Mouse (Mus musculus): ENCODE results near the gene Gm20481.
"Not testable (repeated sequence)": the region's sequence is repeated elsewhere in the genome, so short reads cannot be mapped to it uniquely, and the experiment has no call there.

Gene Gm20481

GRCm38 (mm10) chr17:34975581-34976492, 6.1 kb downstream of the Gm20481 start:
- DNase-seq (ENCODE audit: low read depth, low spot score): no peak

GRCm38 (mm10) chr17:34977000-34977399, 7.3 kb downstream of the Gm20481 start:
- DNase-seq (ENCODE audit: low read depth, low spot score): no peak

DNA sequence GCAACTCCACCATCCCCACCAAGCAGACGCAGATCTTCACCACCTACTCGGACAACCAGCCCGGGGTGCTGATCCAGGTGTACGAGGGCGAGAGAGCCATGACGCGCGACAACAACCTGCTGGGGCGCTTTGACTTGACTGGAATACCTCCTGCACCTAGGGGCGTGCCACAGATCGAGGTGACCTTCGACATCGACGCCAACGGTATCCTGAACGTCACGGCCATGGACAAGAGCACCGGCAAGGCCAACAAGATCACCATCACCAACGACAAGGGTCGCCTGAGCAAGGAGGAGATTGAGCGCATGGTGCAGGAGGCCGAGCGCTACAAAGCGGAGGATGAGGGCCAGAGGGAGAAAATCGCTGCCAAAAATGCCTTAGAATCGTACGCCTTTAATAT, 8.5 kb downstream of the Gm20481 start:
- DNase-seq (ENCODE audit: low read depth, low spot score): no peak

DNA sequence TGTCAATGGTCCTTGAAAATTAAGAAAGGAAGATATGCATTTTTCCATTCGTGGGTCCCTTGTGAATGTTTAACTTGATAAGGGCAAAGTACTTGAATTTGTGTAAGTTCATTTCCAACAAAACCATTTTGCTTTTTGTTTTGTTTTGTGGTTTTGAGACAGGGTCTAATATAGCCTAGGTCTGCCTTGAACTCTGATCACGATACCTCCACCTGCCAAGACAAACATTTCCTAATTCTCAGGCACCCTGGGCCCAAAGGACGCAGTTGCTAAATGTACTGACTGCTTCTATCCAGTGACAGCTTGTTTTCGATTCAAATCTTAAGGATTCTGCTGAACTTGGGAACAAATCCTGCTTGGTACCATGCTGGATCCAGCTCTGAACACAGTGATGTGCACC, 9.9 kb downstream of the Gm20481 start:
- no peak for DNase-seq (ENCODE audit: low read depth, low spot score)

GRCm38 (mm10) chr17:34980655-34981054, 10.9 kb downstream of the Gm20481 start:
- no peak for DNase-seq (ENCODE audit: low read depth, low spot score)

DNA sequence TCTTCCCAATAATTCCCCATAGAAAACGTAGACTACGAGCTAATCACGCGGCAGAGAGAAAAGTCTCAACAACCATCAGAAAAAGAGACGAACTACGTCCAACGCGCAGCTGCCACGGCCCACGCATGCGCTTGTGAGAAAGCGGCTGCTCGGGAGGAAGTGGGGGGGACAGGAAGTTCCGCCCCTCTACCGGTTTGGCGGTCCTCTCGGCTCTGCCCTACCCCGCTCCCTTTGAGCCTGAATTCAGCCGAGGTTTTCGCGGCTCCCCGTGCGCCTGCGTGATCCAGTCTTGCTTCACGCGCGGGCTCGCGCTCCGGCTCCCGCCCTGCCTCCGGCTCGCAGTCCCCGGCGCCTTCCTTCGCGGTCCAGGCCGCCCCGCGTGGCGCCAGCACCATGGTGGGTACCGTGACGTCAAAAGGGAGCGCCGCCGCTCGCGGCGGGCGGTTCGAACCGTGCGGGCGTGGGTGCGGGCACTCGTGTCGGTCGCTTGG, 12.0 kb downstream of the Gm20481 start, which contains the start of gene Lsm2:
Gene Lsm2, plus strand, starts transcription at position 173 of the 491 bp plus-strand sequence.
- peak; percentile 93 for DNase-seq (ENCODE audit: low read depth, low spot score)

DNA sequence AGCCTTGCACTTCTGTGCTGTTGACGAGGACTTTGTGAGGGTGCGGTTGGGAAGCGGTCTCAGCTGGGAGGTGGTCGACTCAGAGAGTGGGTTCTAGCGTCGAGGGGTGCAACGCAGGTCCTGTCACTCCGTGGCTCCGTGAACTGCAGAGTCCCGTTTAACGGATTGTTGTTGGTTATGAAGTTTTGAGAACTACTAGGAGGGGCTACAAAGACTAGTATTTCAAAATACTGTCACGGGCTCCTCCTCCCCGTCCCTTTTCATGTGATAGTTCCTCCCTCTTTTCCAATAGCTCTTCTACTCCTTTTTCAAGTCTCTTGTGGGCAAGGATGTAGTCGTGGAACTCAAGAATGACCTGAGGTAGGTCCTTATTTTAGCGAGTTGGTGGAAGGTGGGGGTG, 12.6 kb downstream of the Gm20481 start:
- DNase-seq (ENCODE audit: low read depth, low spot score): no peak

- DNase-seq (ENCODE audit: low read depth, low spot score): no peak
These were observed 14.5 kb downstream of the Gm20481 start for GRCm38 (mm10) chr17:34984218-34984617.

- no peak for DNase-seq (ENCODE audit: low read depth, low spot score)
These were observed 25.0 kb downstream of the Gm20481 start for GRCm38 (mm10) chr17:34994751-34995150.

DNA sequence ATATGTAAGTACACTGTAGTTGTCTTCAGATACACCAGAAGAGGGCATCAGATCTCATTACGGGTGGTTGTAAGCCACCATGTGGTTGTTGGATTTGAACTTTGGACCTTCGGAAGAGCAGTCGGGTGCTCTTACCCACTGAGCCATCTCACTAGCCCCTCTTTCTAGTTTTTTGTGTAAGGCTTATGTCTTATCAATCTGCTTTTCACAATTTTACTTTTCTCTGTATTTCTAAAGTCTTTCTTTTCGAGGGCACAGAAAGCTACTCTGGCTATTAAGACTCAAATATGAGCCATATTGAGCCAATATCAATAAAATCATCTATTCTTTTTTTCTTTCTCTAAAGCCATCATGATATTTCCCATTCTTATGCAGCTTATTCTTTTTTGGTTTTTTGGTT, 25.5 kb downstream of the Gm20481 start:
- DNase-seq (ENCODE audit: low read depth, low spot score): not testable (repeated sequence)

DNA sequence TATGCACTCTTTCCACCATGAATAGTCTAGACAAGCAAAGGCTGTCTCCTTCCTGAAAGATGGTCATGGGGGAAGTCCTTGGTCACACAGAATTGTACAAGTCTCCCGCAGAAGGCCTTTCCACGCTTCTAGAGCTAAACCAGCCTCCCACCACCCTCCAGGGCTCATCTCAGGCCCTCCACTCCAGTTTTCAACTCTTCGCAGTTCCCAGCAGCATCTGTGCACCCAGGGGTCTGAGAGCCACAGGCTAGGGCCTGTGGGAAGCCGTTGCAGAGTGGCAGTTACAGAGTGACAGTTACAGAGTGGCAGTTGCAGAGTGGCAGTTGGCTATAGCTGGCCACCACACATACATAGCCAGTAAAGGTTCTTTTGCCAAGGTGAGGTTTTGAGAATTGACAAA, 26.2 kb downstream of the Gm20481 start:
- DNase-seq (ENCODE audit: low read depth, low spot score): not testable (repeated sequence)

DNA sequence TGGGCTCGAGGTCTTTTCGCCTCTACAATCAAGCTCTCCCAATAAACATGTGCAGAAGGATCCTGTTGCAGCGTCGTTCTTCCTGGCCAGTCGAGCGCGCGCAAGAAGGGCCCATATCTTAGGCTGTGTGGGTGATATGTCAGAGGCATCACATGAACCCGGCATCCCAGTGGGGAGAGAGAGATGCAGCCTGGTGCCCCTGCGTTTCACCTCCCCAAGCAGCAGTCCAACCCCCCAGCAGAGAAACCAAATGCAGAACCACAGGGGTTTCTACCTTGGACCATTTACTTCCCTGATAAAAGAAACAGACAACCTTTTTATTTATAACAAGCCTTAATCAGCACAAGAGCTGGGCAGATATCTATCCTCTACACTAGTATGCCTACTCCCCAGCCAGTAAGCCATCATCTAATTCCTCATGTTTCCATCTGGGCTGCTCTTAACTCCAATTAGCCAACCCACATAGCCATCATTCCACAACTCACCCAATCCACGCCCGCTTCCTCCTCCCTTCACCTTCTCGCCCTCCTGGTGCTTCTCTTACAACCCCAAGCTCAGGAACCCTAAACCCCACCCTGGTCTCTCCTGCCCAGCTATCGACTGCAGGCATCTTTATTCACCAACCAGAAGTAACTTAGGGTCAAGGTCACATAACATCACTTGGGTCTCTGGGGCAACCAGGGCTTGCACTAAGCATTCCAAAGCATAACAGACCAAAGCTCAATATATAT, 26.9 kb downstream of the Gm20481 start:
- no peak for DNase-seq (ENCODE audit: low read depth, low spot score)

DNA sequence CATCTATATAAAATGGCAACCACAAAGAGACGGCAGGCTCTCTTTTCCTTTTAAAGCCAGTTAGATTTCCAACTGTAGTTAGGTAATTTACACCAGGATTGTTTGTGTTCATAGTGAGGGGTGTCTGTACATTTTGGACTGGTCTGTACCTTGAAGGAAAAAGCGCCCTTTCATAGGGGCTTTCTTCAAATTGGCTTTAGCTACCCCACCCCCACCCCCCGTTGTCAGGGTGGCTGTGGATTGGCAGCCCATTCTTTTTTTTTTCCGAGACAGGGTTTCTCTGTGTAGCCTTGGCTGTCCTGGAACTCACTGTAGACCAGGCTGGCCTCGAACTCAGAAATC, 27.4 kb downstream of the Gm20481 start:
- no peak for DNase-seq (ENCODE audit: low read depth, low spot score)

GRCm38 (mm10) chr17:34998526-34999430, 29.1 kb downstream of the Gm20481 start:
- no peak for DNase-seq (ENCODE audit: low read depth, low spot score)

- not testable (repeated sequence) for DNase-seq (ENCODE audit: low read depth, low spot score)
These were observed 30.4 kb downstream of the Gm20481 start for GRCm38 (mm10) chr17:34999871-35000716.

DNA sequence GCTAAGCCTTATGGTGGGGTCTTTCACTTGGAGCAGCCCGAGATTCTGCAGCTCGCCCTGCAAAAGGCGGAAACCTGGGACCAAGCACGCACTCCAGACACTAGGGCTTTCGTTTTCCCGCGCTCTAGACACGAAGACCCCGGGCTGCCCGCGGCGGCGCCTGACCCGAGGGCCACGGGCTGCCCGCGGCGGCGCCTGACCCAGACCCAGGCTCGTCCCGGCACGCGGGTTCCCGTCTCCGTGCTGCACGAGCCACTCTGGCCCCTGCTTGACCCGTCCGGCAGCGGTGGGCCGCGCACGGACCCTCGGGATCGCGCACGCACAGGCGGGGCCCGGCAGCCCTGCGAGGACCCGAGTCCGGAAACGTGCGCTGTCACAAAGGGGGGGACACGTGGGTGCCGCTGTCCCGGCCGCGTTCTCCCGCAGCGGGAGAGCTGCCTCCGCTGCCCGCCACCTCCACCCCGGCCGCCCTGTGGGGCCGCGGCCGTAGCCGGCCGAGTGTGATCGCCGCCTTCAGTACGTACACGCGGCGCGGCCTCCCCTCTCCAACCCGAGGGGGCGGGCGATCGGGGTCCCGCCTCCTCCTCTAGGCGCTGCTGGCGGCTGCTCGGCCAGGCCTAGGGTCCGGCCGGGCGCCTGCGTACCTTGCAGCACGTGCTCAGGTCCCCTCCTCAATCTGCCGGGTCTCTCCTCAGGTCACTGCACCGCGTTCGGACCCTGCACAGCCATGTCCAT, 31.2 kb downstream of the Gm20481 start, which contains the start of gene Vars:
Gene Vars, plus strand, starts transcription at position 271 of the 735 bp plus-strand sequence.
- no peak for DNase-seq (ENCODE audit: low read depth, low spot score)

GRCm38 (mm10) chr17:35001452-35002152, 31.9 kb downstream of the Gm20481 start:
- DNase-seq (ENCODE audit: low read depth, low spot score): no peak

- no peak for DNase-seq (ENCODE audit: low read depth, low spot score)
These were observed 32.6 kb downstream of the Gm20481 start for GRCm38 (mm10) chr17:35002153-35002865.
